ENCODE assay signal across 11 mouse cellular contexts in genomic region chr1:82474461-82474961, GRCm38 (mm10).
DNase-seq lines count a peak whose midpoint lies in the region; ATAC-seq and TF ChIP-seq lines count a peak whose summit lies in the region.
"Had no signal": no experiment of that assay in that cellular context is flagged by ENCODE, and none has a peak within 500 bp of the region (broad histone marks: within the 10 kb centered on the region; RNA-seq: fewer than 3 reads in every experiment).

No protein-coding gene starts in this region.

- no peak for TF ChIP-seq POLR2A in lung, adult 2 months (IDR thresholded peaks at IDR 0.05; ENCODE audit: borderline replicate concordance, extremely low read depth, low read depth, low read length)
- no peak for TF ChIP-seq POLR2A in kidney, adult 2 months (IDR thresholded peaks at IDR 0.05; ENCODE audit: low read depth, low read length)

- H3K27me3 ChIP-seq in kidney, adult 2 months (replicated peaks; ENCODE audit: control insufficient read depth, insufficient read depth, low read length) = no peaks in the 10 kb centered on the region
- no peaks in the 10 kb centered on the region for H3K27me3 ChIP-seq in neural tube, embryonic 13.5 days
- H3K27me3 ChIP-seq: lung, embryonic 15.5 days had no signal

- no peak overlapping the region for H3K4me2 ChIP-seq in neural tube, embryonic 13.5 days
- H3K4me2 ChIP-seq: lung, embryonic 15.5 days had no signal

- H3K4me3 ChIP-seq in lung, adult 2 months (replicated peaks; ENCODE audit: extremely low read depth, low read depth, low read length) = no peak overlapping the region
- no peak overlapping the region for H3K4me3 ChIP-seq in kidney, adult 2 months (ENCODE audit: insufficient read depth, low read depth, low read length)
- no peak overlapping the region for H3K4me3 ChIP-seq in neural tube, embryonic 13.5 days
- H3K4me3 ChIP-seq: lung, embryonic 15.5 days had no signal

- TF ChIP-seq CTCF in lung, adult 2 months (IDR thresholded peaks at IDR 0.05; ENCODE audit: insufficient read depth, low read length) = no peak
- TF ChIP-seq CTCF in kidney, adult 2 months (conservative IDR thresholded peaks at IDR 0.05; ENCODE audit: insufficient read depth, insufficient read length, low read depth, low read length) = no peak

- no peaks in the 10 kb centered on the region for H3K4me1 ChIP-seq in lung, adult 2 months (ENCODE audit: control insufficient read depth, insufficient read depth, low read length)
- no peaks in the 10 kb centered on the region for H3K4me1 ChIP-seq in kidney, adult 2 months (ENCODE audit: control insufficient read depth, insufficient read depth, low read length)
- peaks cover 34% of the 10 kb centered on the region for H3K4me1 ChIP-seq in neural tube, embryonic 13.5 days (replicated peaks)

- no peak overlapping the region for H3K9ac ChIP-seq in neural tube, embryonic 13.5 days
- H3K9ac ChIP-seq: lung, embryonic 15.5 days had no signal

- peaks cover 3% of the 10 kb centered on the region; the same call in 1 of the 2 replicates for H3K36me3 ChIP-seq in kidney, adult 2 months (ENCODE audit: control insufficient read depth, insufficient read depth, low read length)
- no peaks in the 10 kb centered on the region for H3K36me3 ChIP-seq in neural tube, embryonic 13.5 days
- H3K36me3 ChIP-seq: G1E; lung, embryonic 15.5 days had no signal

- no peaks in the 10 kb centered on the region for H3K9me3 ChIP-seq in neural tube, embryonic 13.5 days
- H3K9me3 ChIP-seq: G1E; lung, embryonic 15.5 days had no signal

- ATAC-seq in neural tube, embryonic 13.5 days (ENCODE audit: low read depth) = peak; percentile 71

- 25% methylated on average over 4 of the region's 4 CpGs for WGBS in lung, adult 2 months
- WGBS in kidney, adult 2 months = 30% methylated on average over 4 of the region's 4 CpGs
- 15% methylated on average over 4 of the region's 4 CpGs for WGBS in neural tube, embryonic 13.5 days

- no peak overlapping the region for H3K27ac ChIP-seq in kidney, adult 2 months (ENCODE audit: insufficient read depth, low read depth, low read length)
- H3K27ac ChIP-seq in neural tube, embryonic 13.5 days (replicated peaks) = peak overlapping the region; percentile 57
- H3K27ac ChIP-seq: lung, embryonic 15.5 days had no signal

- DNase-seq in adrenal gland, adult (ENCODE audit: inconsistent age in 2 of 2, low spot score in 1 of 2) = peak; percentile 13 to 63
- no peak for DNase-seq in adrenal gland, postnatal 4 days (ENCODE audit: low spot score in 2 of 2)
- DNase-seq in lung, postnatal 14 days = peak; percentile 6
- DNase-seq in lung, adult 2 months = no peak
- peak; percentile 70 for DNase-seq in kidney, adult 2 months
- no peak for DNase-seq in right cerebral cortex, postnatal 25 days
- DNase-seq in layer of hippocampus, adult 11-12 months (ENCODE audit: low spot score) = no peak
- DNase-seq: heart, postnatal 4 days had no signal

Comparison
In these comparisons a context has a peak if more than half of its experiments do, and no peak if none do; other contexts are left out.
1. DNase-seq: peak in adrenal gland, adult (2 of 2), lung, postnatal 14 days (single experiment) and kidney, adult 2 months (single experiment); none in adrenal gland, postnatal 4 days (0 of 2), lung, adult 2 months (single experiment), right cerebral cortex, postnatal 25 days (single experiment) and layer of hippocampus, adult 11-12 months (single experiment).